Mouse (Mus musculus) heart, embryonic 14.5 days (tissue): ENCODE data around the gene 5730522E02Rik. TPM values are rescaled to one million over a fixed set of nuclear protein-coding genes. Genes with fewer than 3 reads are reported as not detected.

Source experiments
- ATAC-seq: fragments of 200-750 bp; cut with Nextera tagmentation; 2 replicates; pipeline ENCODE4 v1.8.0; 2017; ENCODE audit warnings: low read depth, moderate TSS enrichment; ENCODE audit not compliant: insufficient number of reproducible peaks, insufficient read depth, low FRiP score
- H3K27ac ChIP-seq, 2 experiments: fragments of 200-500 bp in 1 of 2; fragments of 300-500 bp in 1 of 2; sonication (generic) in 1 of 2; replicated peaks in 1 of 2; 2 replicates each; pipeline ENCODE4 v1.5.1; 2012 to 2014; ENCODE audit warnings: low read depth in 2 of 2, low read length in 2 of 2, control low read depth in 1 of 2, mild to moderate bottlenecking in 1 of 2, mixed read lengths in 1 of 2; ENCODE audit not compliant: control insufficient read depth in 1 of 2, insufficient read depth in 1 of 2
- H3K27me3 ChIP-seq: fragments of 300-500 bp; sonication (generic); 2 replicates; pipeline ENCODE4 v1.6.1; 2014; ENCODE audit warnings: mild to moderate bottlenecking, low read length, control low read depth; ENCODE audit not compliant: control insufficient read depth, insufficient read depth
- H3K36me3 ChIP-seq: fragments of 300-500 bp; sonication (generic); 2 replicates; pipeline ENCODE4 v1.6.1; 2014; ENCODE audit warnings: mild to moderate bottlenecking, control low read depth, low read length, mixed read lengths; ENCODE audit not compliant: control insufficient read depth, insufficient read depth
- H3K4me1 ChIP-seq, 2 experiments: fragments of 200-500 bp in 1 of 2; fragments of 300-500 bp in 1 of 2; sonication (generic) in 1 of 2; 2 replicates each; pipeline ENCODE4 v1.6.1; 2012 to 2014; ENCODE audit warnings: low read length in 2 of 2, control low read depth in 1 of 2, mixed read lengths in 1 of 2; ENCODE audit not compliant: control insufficient read depth in 2 of 2, insufficient read depth in 2 of 2
- H3K4me2 ChIP-seq: fragments of 300-500 bp; sonication (generic); 2 replicates; pipeline ENCODE4 v1.6.1; 2014; ENCODE audit warnings: mild to moderate bottlenecking, low read length
- H3K4me3 ChIP-seq, 2 experiments: fragments of 200-500 bp in 1 of 2; fragments of 300-500 bp in 1 of 2; sonication (generic) in 1 of 2; 2 replicates each; pipeline ENCODE4 v1.5.1; 2012 to 2014; ENCODE audit warnings: low read length in 2 of 2, mild to moderate bottlenecking in 2 of 2, control low read depth in 1 of 2, low read depth in 1 of 2, moderate library complexity in 1 of 2; ENCODE audit not compliant: control insufficient read depth in 1 of 2, insufficient read depth in 1 of 2
- H3K9ac ChIP-seq: fragments of 300-500 bp; sonication (generic); 2 replicates; pipeline ENCODE4 v1.6.1; 2014; ENCODE audit warnings: mild to moderate bottlenecking, low read length
- H3K9me3 ChIP-seq: fragments of 300-500 bp; sonication (generic); 2 replicates; pipeline ENCODE4 v1.6.1; 2016; ENCODE audit warnings: low read length, control low read depth; ENCODE audit not compliant: control insufficient read depth
- WGBS: fragments of 180-500 bp; shearing (Covaris S2); extraction: QIAGEN DNeasy Blood & Tissue Kit; methylation state at CpG from one replicate; pipeline ENCODE4 v1.1.7; 2014; 5-methylcytosine and 5-hydroxymethylcytosine counted together
- polyA plus RNA-seq: library from polyadenylated mRNA; unstranded; fragments of >200 nt; fragmentation: Nextera tagmentation; extraction: Ambion mirVana; gene quantifications from 2 replicates; pipeline ENCODE4 v1.2.1, GENCODE M21; 2014

Gene 5730522E02Rik
- polyA plus RNA-seq, 1 experiment from 2014 or later = 0.77 TPM

DNA sequence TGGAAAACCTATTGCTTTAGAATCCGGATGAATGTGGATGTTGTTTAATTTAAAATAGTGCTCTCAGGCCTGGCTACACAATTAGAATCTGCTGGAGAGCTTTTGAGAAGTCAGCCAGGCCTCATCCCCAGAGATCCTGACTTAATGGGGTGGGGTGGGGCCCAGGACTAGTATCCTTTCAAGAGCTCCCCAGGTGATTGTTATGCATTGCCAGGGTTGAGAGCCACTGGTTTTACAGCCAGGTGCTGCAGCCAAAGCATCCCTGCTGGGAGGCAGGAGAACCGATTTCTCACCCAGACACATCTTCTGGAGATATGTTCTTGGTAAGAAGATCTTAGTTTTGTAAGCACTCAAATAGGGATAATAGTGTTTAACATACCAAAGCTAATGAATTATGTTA, 216.4 kb downstream of the 5730522E02Rik start:
- no peak overlapping the region for H3K4me2 ChIP-seq
- H3K4me1 ChIP-seq = no peaks in the 10 kb centered on the region
- WGBS = 42% methylated on average over 2 of the region's 2 CpGs
- no peaks in the 10 kb centered on the region for H3K36me3 ChIP-seq
- H3K27ac ChIP-seq = no peak overlapping the region
- H3K9ac ChIP-seq = no peak overlapping the region
- H3K9me3 ChIP-seq = no peaks in the 10 kb centered on the region
- no peaks in the 10 kb centered on the region for H3K27me3 ChIP-seq
- H3K4me3 ChIP-seq = no peak overlapping the region
- ATAC-seq = no peak

GRCm38 (mm10) chr11:25992216-25992615, 218.3 kb downstream of the 5730522E02Rik start:
- no peaks in the 10 kb centered on the region for H3K4me1 ChIP-seq
- no peaks in the 10 kb centered on the region for H3K27me3 ChIP-seq
- H3K4me3 ChIP-seq = no peak overlapping the region
- H3K36me3 ChIP-seq = no peaks in the 10 kb centered on the region
- WGBS = 80% methylated on average over 1 of the region's 1 CpGs
- H3K9me3 ChIP-seq = no peaks in the 10 kb centered on the region
- no peak overlapping the region for H3K9ac ChIP-seq
- H3K27ac ChIP-seq = no peak overlapping the region
- no peak for ATAC-seq
- H3K4me2 ChIP-seq = no peak overlapping the region

DNA sequence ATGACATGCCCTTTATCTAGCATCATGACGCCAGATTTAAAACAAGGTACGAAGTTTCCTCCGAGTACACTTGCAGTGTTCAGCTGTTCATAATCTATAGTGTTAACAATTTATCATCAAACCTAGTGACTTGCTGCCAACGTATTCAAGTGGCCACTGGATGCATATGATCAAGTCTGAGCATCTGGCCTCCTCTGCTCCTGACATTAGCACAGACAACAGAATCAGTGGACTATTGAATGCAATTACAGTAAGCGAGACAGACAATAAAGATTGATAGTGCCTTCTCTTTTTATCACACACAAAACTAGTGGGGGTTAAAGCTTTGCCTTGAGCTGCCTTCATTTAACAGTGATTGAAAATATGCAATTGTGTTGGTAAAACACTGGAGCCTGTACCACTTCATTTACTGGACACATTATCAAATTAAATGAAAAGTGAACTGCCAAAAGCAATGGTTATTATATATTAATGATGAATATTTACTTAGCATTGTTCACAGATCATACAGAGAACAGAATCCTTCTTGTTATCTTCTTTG, 231.8 kb downstream of the 5730522E02Rik start:
- 62% methylated on average over 5 of the region's 5 CpGs for WGBS
- Histone ChIP-seq H3K27ac (no peak overlapping the region), H3K4me1 (no peaks in the 10 kb centered on the region), H3K4me3 (no peak overlapping the region), H3K9me3 (no peaks in the 10 kb centered on the region), H3K9ac (no peak overlapping the region), H3K27me3 (no peaks in the 10 kb centered on the region), H3K4me2 (no peak overlapping the region), H3K36me3 (no peaks in the 10 kb centered on the region)
- ATAC-seq = no peak

- no peak overlapping the region for H3K27ac ChIP-seq
These were observed 269.1 kb downstream of the 5730522E02Rik start for GRCm38 (mm10) chr11:25941504-25941903.

GRCm38 (mm10) chr11:25940716-25941294, 269.8 kb downstream of the 5730522E02Rik start:
- no peaks in the 10 kb centered on the region for H3K36me3 ChIP-seq
- H3K27ac ChIP-seq = no peak overlapping the region
- no peaks in the 10 kb centered on the region for H3K4me1 ChIP-seq
- no peak overlapping the region for H3K4me2 ChIP-seq
- 80% methylated on average over 4 of the region's 4 CpGs for WGBS
- no peak overlapping the region for H3K9ac ChIP-seq
- no peak overlapping the region for H3K4me3 ChIP-seq
- no peaks in the 10 kb centered on the region for H3K27me3 ChIP-seq
- no peak for ATAC-seq
- H3K9me3 ChIP-seq = no peaks in the 10 kb centered on the region

More at GRCm38 (mm10) chr11:25941504-25941903, 269.1 kb downstream of the 5730522E02Rik start:
- ATAC-seq = no peak
- Histone ChIP-seq H3K9ac (no peak overlapping the region), H3K4me3 (no peak overlapping the region), H3K4me1 (no peaks in the 10 kb centered on the region), H3K36me3 (no peaks in the 10 kb centered on the region), H3K27me3 (no peaks in the 10 kb centered on the region), H3K9me3 (no peaks in the 10 kb centered on the region), H3K4me2 (no peak overlapping the region)
- WGBS = 82% methylated on average over 5 of the region's 5 CpGs

DNA sequence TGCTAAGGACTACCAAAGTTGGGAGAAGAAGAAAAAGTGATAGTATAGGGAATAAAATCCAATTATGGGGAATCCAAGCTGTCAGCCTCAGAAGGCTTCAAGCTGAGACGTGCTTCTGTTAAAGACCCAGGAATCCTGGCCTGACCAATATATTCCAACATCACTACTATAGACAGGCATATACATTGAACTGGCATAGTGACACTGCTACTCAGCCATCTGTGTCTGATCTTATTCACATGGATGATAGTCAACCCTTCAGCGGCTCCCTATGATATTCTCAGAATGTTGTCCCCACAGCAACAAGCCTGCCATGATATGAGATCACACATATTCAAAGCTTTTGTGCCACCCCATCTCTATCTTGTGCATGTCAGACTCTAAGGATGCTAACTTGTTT, 284.3 kb downstream of the 5730522E02Rik start:
- no peak for ATAC-seq
- WGBS = 84% methylated on average over 2 of the region's 2 CpGs

GRCm38 (mm10) chr11:25902321-25902720, 308.2 kb downstream of the 5730522E02Rik start:
- H3K4me1 ChIP-seq = no peaks in the 10 kb centered on the region; a peak in 1 of 4 replicates
- no peak overlapping the region for H3K4me2 ChIP-seq
- H3K36me3 ChIP-seq = no peaks in the 10 kb centered on the region
- H3K4me3 ChIP-seq = no peak overlapping the region
- 56% methylated on average over 2 of the region's 2 CpGs for WGBS
- H3K27ac ChIP-seq = no peak overlapping the region
- no peak overlapping the region for H3K9ac ChIP-seq
- ATAC-seq = no peak
- H3K9me3 ChIP-seq = no peaks in the 10 kb centered on the region
- H3K27me3 ChIP-seq = no peaks in the 10 kb centered on the region

More for the DNA sequence above, 284.3 kb downstream of the 5730522E02Rik start:
- no peaks in the 10 kb centered on the region for H3K36me3 ChIP-seq
- no peaks in the 10 kb centered on the region for H3K27me3 ChIP-seq
- H3K9me3 ChIP-seq = no peaks in the 10 kb centered on the region
- H3K9ac ChIP-seq = no peak overlapping the region
- H3K4me1 ChIP-seq = no peaks in the 10 kb centered on the region
- H3K4me3 ChIP-seq = no peak overlapping the region
- no peak overlapping the region for H3K4me2 ChIP-seq
- no peak overlapping the region for H3K27ac ChIP-seq

DNA sequence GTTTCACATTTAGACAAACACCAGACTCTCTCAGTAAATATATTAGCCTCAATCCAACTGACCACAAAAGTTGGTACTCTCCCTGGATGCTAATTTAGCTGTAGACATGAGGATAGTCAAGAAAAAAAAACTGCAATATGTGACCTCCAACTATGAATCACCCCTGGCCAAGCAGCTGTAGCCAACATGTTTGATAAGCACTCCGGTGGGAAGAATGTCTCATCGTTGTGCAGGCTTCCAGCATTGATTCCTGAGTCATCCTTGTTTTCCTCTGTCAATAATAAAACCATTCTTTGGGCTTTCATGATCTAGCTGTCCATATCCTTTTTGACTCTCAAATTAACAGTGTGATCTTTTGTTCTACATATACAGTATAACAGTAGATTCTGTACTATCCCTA, 308.9 kb downstream of the 5730522E02Rik start:
- no peak for ATAC-seq
- H3K9ac ChIP-seq = no peak overlapping the region

More for the DNA sequence above, 308.9 kb downstream of the 5730522E02Rik start:
- 14% methylated on average over 2 of the region's 2 CpGs for WGBS
- H3K4me3 ChIP-seq = no peak overlapping the region
- H3K4me2 ChIP-seq = no peak overlapping the region
- H3K9me3 ChIP-seq = no peaks in the 10 kb centered on the region
- H3K4me1 ChIP-seq = no peaks in the 10 kb centered on the region; a peak in 1 of 4 replicates
- no peaks in the 10 kb centered on the region for H3K36me3 ChIP-seq
- H3K27me3 ChIP-seq = no peaks in the 10 kb centered on the region
- H3K27ac ChIP-seq = no peak overlapping the region
